Comparison of ENCODE assay signal across 11 mouse cellular contexts in the genomic region with DNA sequence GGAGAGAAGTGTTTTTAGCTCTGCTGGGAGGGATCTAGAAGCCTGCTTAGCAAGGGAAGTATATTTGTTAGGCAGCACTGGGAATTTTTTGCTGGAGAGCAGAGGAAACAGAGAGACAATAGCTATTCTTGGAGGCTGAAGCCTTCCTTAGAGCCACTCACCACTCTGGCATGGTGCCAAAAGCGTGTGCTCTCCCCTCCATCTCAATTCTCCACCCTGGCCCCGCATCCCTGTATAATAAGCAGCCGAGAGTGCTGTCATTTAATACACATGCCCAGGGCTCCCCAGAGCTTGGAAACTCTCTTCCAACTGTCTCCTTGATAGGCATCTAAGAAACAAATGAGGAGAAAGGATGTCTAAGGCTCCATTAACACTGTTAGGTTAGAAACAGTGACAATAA.
DNase-seq lines count a peak whose midpoint lies in the region; ATAC-seq lines count a peak whose summit lies in the region.
"Had no signal": no experiment of that assay in that cellular context is flagged by ENCODE, and none has a peak within 500 bp of the region (broad histone marks: within the 10 kb centered on the region; RNA-seq: fewer than 3 reads in every experiment).

No protein-coding gene starts in this region.

- no peaks in the 10 kb centered on the region for H3K9me3 ChIP-seq in embryonic facial prominence, embryonic 11.5 days (replicated peaks; ENCODE audit: control insufficient read depth, low read length)
- no peaks in the 10 kb centered on the region for H3K9me3 ChIP-seq in embryonic facial prominence, embryonic 10.5 days
- H3K9me3 ChIP-seq in forebrain, embryonic 12.5 days: no peaks in the 10 kb centered on the region
- H3K9me3 ChIP-seq in midbrain, embryonic 13.5 days: no peaks in the 10 kb centered on the region
- H3K9me3 ChIP-seq in liver, embryonic 11.5 days (ENCODE audit: control insufficient read depth, low read length): no peaks in the 10 kb centered on the region

- DNase-seq in embryonic facial prominence, embryonic 11.5 days (ENCODE audit: low spot score): peak; percentile 35
- DNase-seq in embryonic facial prominence, embryonic 10.5 days (ENCODE audit: low spot score): no peak
- DNase-seq in left cerebral cortex, postnatal 4 days: peak; percentile 68
- no peak for DNase-seq in left cerebral cortex, adult 8-10 months (ENCODE audit: low spot score in 2 of 2)
- no peak for DNase-seq in urinary bladder, postnatal 25 days (ENCODE audit: low spot score)
- no peak for DNase-seq in liver, embryonic 11.5 days (ENCODE audit: low spot score)
- DNase-seq: adrenal gland, adult 2 months; cerebellum, adult 2 months had no signal

- WGBS in embryonic facial prominence, embryonic 11.5 days: 46% methylated on average over 3 of the region's 3 CpGs
- WGBS in embryonic facial prominence, embryonic 10.5 days: 67% methylated on average over 3 of the region's 3 CpGs
- 17% methylated on average over 3 of the region's 3 CpGs for WGBS in forebrain, embryonic 12.5 days
- 24% methylated on average over 3 of the region's 3 CpGs for WGBS in midbrain, embryonic 13.5 days
- 61% methylated on average over 3 of the region's 3 CpGs for WGBS in liver, embryonic 11.5 days

- intact Hi-C loops in left cerebral cortex, postnatal 4 days (cut with DNase I): no loop called here

- H3K4me2 ChIP-seq in embryonic facial prominence, embryonic 11.5 days (ENCODE audit: low read depth, low read length): no peak overlapping the region
- H3K4me2 ChIP-seq in forebrain, embryonic 12.5 days: no peak overlapping the region
- no peak overlapping the region for H3K4me2 ChIP-seq in midbrain, embryonic 13.5 days (replicated peaks)
- H3K4me2 ChIP-seq in liver, embryonic 11.5 days: no peak overlapping the region

- H3K4me3 ChIP-seq in embryonic facial prominence, embryonic 11.5 days (ENCODE audit: low read depth, low read length): no peak overlapping the region
- no peak overlapping the region for H3K4me3 ChIP-seq in embryonic facial prominence, embryonic 10.5 days
- H3K4me3 ChIP-seq in forebrain, embryonic 12.5 days (replicated peaks): no peak overlapping the region
- H3K4me3 ChIP-seq in midbrain, embryonic 13.5 days (replicated peaks): no peak overlapping the region
- H3K4me3 ChIP-seq in liver, embryonic 11.5 days (ENCODE audit: low read depth, low read length): no peak overlapping the region

- peak; percentile 34; the same call in 1 of the 2 replicates for ATAC-seq in embryonic facial prominence, embryonic 11.5 days (replicated peaks; ENCODE audit: insufficient number of reproducible peaks, low FRiP score, low TSS enrichment, low read depth)
- peak; percentile 68; the same call in 1 of the 2 replicates for ATAC-seq in forebrain, embryonic 12.5 days (ENCODE audit: low FRiP score)
- peak; percentile 88 for ATAC-seq in midbrain, embryonic 13.5 days
- ATAC-seq in liver, embryonic 11.5 days (replicated peaks; ENCODE audit: low FRiP score): no peak
- ATAC-seq: intestine, postnatal 0 days had no signal

- H3K27me3 ChIP-seq in embryonic facial prominence, embryonic 11.5 days (ENCODE audit: control insufficient read depth, insufficient read depth, low read length): no peaks in the 10 kb centered on the region
- no peaks in the 10 kb centered on the region for H3K27me3 ChIP-seq in embryonic facial prominence, embryonic 10.5 days (replicated peaks; ENCODE audit: low read depth, poor library complexity, severe bottlenecking)
- no peaks in the 10 kb centered on the region for H3K27me3 ChIP-seq in forebrain, embryonic 12.5 days
- no peaks in the 10 kb centered on the region for H3K27me3 ChIP-seq in midbrain, embryonic 13.5 days
- H3K27me3 ChIP-seq in liver, embryonic 11.5 days (replicated peaks; ENCODE audit: control insufficient read depth, insufficient read depth, low read length): no peaks in the 10 kb centered on the region

- no peak overlapping the region for H3K9ac ChIP-seq in embryonic facial prominence, embryonic 11.5 days (replicated peaks; ENCODE audit: low read length)
- H3K9ac ChIP-seq in forebrain, embryonic 12.5 days: no peak overlapping the region
- no peak overlapping the region for H3K9ac ChIP-seq in midbrain, embryonic 13.5 days (replicated peaks)
- H3K9ac ChIP-seq in liver, embryonic 11.5 days (ENCODE audit: low read depth, low read length): no peak overlapping the region

- no peak overlapping the region for H3K27ac ChIP-seq in embryonic facial prominence, embryonic 11.5 days (replicated peaks; ENCODE audit: low read depth, low read length)
- H3K27ac ChIP-seq in embryonic facial prominence, embryonic 10.5 days (replicated peaks): no peak overlapping the region
- H3K27ac ChIP-seq in forebrain, embryonic 12.5 days: no peak overlapping the region
- peak overlapping the region; percentile 27; the same call in 1 of the 2 replicates for H3K27ac ChIP-seq in midbrain, embryonic 13.5 days
- no peak overlapping the region for H3K27ac ChIP-seq in liver, embryonic 11.5 days (ENCODE audit: low read depth, low read length)

- no peaks in the 10 kb centered on the region for H3K36me3 ChIP-seq in embryonic facial prominence, embryonic 11.5 days (replicated peaks; ENCODE audit: control insufficient read depth, insufficient read depth, low read depth, low read length)
- no peaks in the 10 kb centered on the region for H3K36me3 ChIP-seq in embryonic facial prominence, embryonic 10.5 days (replicated peaks)
- H3K36me3 ChIP-seq in forebrain, embryonic 12.5 days (replicated peaks): no peaks in the 10 kb centered on the region
- no peaks in the 10 kb centered on the region for H3K36me3 ChIP-seq in midbrain, embryonic 13.5 days
- no peaks in the 10 kb centered on the region for H3K36me3 ChIP-seq in liver, embryonic 11.5 days (ENCODE audit: control insufficient read depth, insufficient read depth, low read length)

- H3K4me1 ChIP-seq in embryonic facial prominence, embryonic 11.5 days (ENCODE audit: control insufficient read depth, insufficient read depth, low read length): no peaks in the 10 kb centered on the region
- H3K4me1 ChIP-seq in embryonic facial prominence, embryonic 10.5 days: peaks cover 8% of the 10 kb centered on the region
- H3K4me1 ChIP-seq in forebrain, embryonic 12.5 days: peaks cover 11% of the 10 kb centered on the region
- peaks cover 15% of the 10 kb centered on the region for H3K4me1 ChIP-seq in midbrain, embryonic 13.5 days (replicated peaks)
- no peaks in the 10 kb centered on the region for H3K4me1 ChIP-seq in liver, embryonic 11.5 days (replicated peaks; ENCODE audit: control insufficient read depth, insufficient read depth, low read length)

Comparison
In these comparisons a context has a peak if more than half of its experiments do, and no peak if none do; other contexts are left out.
1. DNase-seq: peak in embryonic facial prominence, embryonic 11.5 days (single experiment) and left cerebral cortex, postnatal 4 days (single experiment); none in embryonic facial prominence, embryonic 10.5 days (single experiment), left cerebral cortex, adult 8-10 months (0 of 2), urinary bladder, postnatal 25 days (single experiment) and liver, embryonic 11.5 days (single experiment).